Mouse (Mus musculus): ENCODE measurements around the gene Aldh16a1.

DNA sequence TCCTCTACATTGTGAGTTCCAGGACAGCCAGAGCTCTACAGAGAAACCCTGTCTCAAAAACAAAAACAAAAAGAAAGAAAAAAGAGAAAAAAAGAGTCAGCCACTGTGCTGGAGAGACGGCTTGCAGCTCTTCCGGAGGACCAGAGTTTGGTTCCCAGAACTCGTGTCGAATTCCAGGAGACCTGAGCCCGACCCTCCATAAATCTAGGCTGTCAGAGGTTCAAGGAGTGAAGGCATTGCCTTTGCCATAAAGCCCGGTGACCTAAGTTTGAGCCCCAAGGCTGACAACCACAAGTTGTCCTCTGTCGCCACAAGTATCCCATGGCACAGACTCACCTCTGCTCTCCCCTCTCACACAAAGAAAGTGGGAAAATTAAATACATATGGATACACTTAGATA is 60.3 kb downstream of the Aldh16a1 start:
- TF ChIP-seq CEBPB (IDR thresholded peaks at IDR 0.05; ENCODE audit: low read depth): no peak
- no peak for TF ChIP-seq CTCF (IDR thresholded peaks at IDR 0.05; ENCODE audit: control insufficient read depth, insufficient read depth, insufficient read length)
- TF ChIP-seq USF1 (IDR thresholded peaks at IDR 0.05; ENCODE audit: low read depth): no peak
- TF ChIP-seq MAX (IDR thresholded peaks at IDR 0.05): no peak
- no peak for TF ChIP-seq MYOD1 (IDR thresholded peaks at IDR 0.05; ENCODE audit: control insufficient read depth, insufficient read length, low read depth)
- TF ChIP-seq FOSL1 (IDR thresholded peaks at IDR 0.05; ENCODE audit: insufficient read depth, low read length, poor library complexity, severe bottlenecking): no peak

Data from C2C12 (cell line).